Comparison of ENCODE assay signal across 9 mouse cellular contexts in genomic region chr4:137952840-137953239, GRCm38 (mm10). TPM values are rescaled to one million over a fixed set of nuclear protein-coding genes. Genes with fewer than 3 reads are reported as not detected.
DNase-seq lines count a peak whose midpoint lies in the region; ATAC-seq and TF ChIP-seq lines count a peak whose summit lies in the region.
"Had no signal": no experiment of that assay in that cellular context is flagged by ENCODE, and none has a peak within 500 bp of the region (broad histone marks: within the 10 kb centered on the region; RNA-seq: fewer than 3 reads in every experiment).

No protein-coding gene starts in this region.

- no peak for TF ChIP-seq POLR2A in kidney, adult 2 months (IDR thresholded peaks at IDR 0.05; ENCODE audit: low read depth, low read length)

- DNase-seq in kidney, adult 2 months = peak; percentile 73
- peak; percentile 79 to 83 for DNase-seq in adrenal gland, adult 18-20 months (ENCODE audit: low spot score in 2 of 2)
- DNase-seq in embryo, embryonic 11 days = peak; percentile 86
- DNase-seq in kidney, adult 9 months = peak; percentile 75
- DNase-seq in liver, postnatal 0 days = peak; percentile 84
- DNase-seq in right cerebral cortex, postnatal 4 days = peak; percentile 84
- DNase-seq in urinary bladder, postnatal 4 days (ENCODE audit: low spot score in 2 of 2) = peak; percentile 62 to 82

- no peak overlapping the region for H3K27ac ChIP-seq in kidney, adult 2 months (ENCODE audit: insufficient read depth, low read depth, low read length)
- no peak overlapping the region for H3K27ac ChIP-seq in kidney, embryonic 14.5 days (ENCODE audit: low read depth, low read length)
- no peak overlapping the region for H3K27ac ChIP-seq in liver, postnatal 0 days (ENCODE audit: low read depth)
- H3K27ac ChIP-seq: neural tube, embryonic 12.5 days had no signal

- no peaks in the 10 kb centered on the region for H3K4me1 ChIP-seq in kidney, adult 2 months (ENCODE audit: control insufficient read depth, insufficient read depth, low read length)
- no peaks in the 10 kb centered on the region for H3K4me1 ChIP-seq in kidney, embryonic 14.5 days (ENCODE audit: control insufficient read depth, insufficient read depth, low read length)
- H3K4me1 ChIP-seq in liver, postnatal 0 days (ENCODE audit: insufficient read depth) = no peaks in the 10 kb centered on the region
- H3K4me1 ChIP-seq: neural tube, embryonic 12.5 days had no signal

- peak; percentile 78 for TF ChIP-seq CTCF in kidney, adult 2 months (conservative IDR thresholded peaks at IDR 0.05; ENCODE audit: insufficient read depth, insufficient read length, low read depth, low read length)
- peak; percentile 93 for TF ChIP-seq CTCF in liver, postnatal 0 days (IDR thresholded peaks at IDR 0.05; ENCODE audit: low read depth)

- no peak overlapping the region for H3K9ac ChIP-seq in kidney, embryonic 14.5 days (ENCODE audit: low read depth, low read length)
- no peak overlapping the region for H3K9ac ChIP-seq in liver, postnatal 0 days (replicated peaks)
- H3K9ac ChIP-seq: neural tube, embryonic 12.5 days had no signal

- H3K4me3 ChIP-seq in kidney, adult 2 months (ENCODE audit: insufficient read depth, low read depth, low read length) = no peak overlapping the region
- H3K4me3 ChIP-seq in kidney, embryonic 14.5 days (ENCODE audit: low read length) = no peak overlapping the region
- H3K4me3 ChIP-seq in liver, postnatal 0 days (ENCODE audit: low read depth, low read length) = no peak overlapping the region
- H3K4me3 ChIP-seq: neural tube, embryonic 12.5 days had no signal

- WGBS in kidney, adult 2 months = 34% methylated on average over 4 of the region's 4 CpGs
- 32% methylated on average over 4 of the region's 4 CpGs for WGBS in kidney, embryonic 14.5 days
- WGBS in liver, postnatal 0 days (ENCODE audit: insufficient replicate concordance) = 39% methylated on average over 4 of the region's 4 CpGs

- no peaks in the 10 kb centered on the region for H3K9me3 ChIP-seq in kidney, embryonic 14.5 days (ENCODE audit: control insufficient read depth, low read length)
- no peaks in the 10 kb centered on the region for H3K9me3 ChIP-seq in liver, postnatal 0 days (ENCODE audit: low read length)
- H3K9me3 ChIP-seq: neural tube, embryonic 12.5 days had no signal

- no peak for TF ChIP-seq EP300 in liver, postnatal 0 days (IDR thresholded peaks at IDR 0.05; ENCODE audit: low read depth)

- no peaks in the 10 kb centered on the region; the same call in 1 of the 2 replicates for H3K36me3 ChIP-seq in kidney, adult 2 months (ENCODE audit: control insufficient read depth, insufficient read depth, low read length)
- H3K36me3 ChIP-seq in kidney, embryonic 14.5 days (ENCODE audit: control insufficient read depth, insufficient read depth, low read length) = peaks cover 66% of the 10 kb centered on the region
- H3K36me3 ChIP-seq in liver, postnatal 0 days (replicated peaks; ENCODE audit: insufficient read depth, low read length) = peaks cover 34% of the 10 kb centered on the region

- no peak overlapping the region for H3K4me2 ChIP-seq in kidney, embryonic 14.5 days (replicated peaks; ENCODE audit: low read depth, low read length)
- H3K4me2 ChIP-seq in liver, postnatal 0 days (ENCODE audit: low read depth, low read length) = no peak overlapping the region
- H3K4me2 ChIP-seq: neural tube, embryonic 12.5 days had no signal

- H3K27me3 ChIP-seq in kidney, adult 2 months (replicated peaks; ENCODE audit: control insufficient read depth, insufficient read depth, low read length) = no peaks in the 10 kb centered on the region
- no peaks in the 10 kb centered on the region for H3K27me3 ChIP-seq in kidney, embryonic 14.5 days (ENCODE audit: control insufficient read depth, insufficient read depth, low read length)
- H3K27me3 ChIP-seq in liver, postnatal 0 days (ENCODE audit: insufficient read depth, low read length) = no peaks in the 10 kb centered on the region
- H3K27me3 ChIP-seq: neural tube, embryonic 12.5 days had no signal

- ATAC-seq in kidney, embryonic 14.5 days (ENCODE audit: low FRiP score, low TSS enrichment) = no peak
- ATAC-seq in liver, postnatal 0 days = no peak

RNA-seq across cellular contexts. Expression of gene Eif4g3, which starts 40.0 kb away (rescaled TPM):
- 53.5 and 54.0 TPM in 2 replicates for polyA plus RNA-seq in kidney, adult 2 months (2012; rRNA removed)
- 35.6 and 55.9 TPM in 2 replicates for polyA plus RNA-seq in kidney, embryonic 14.5 days (2014; fragmentation: Nextera tagmentation; extraction: Ambion mirVana)
- total RNA-seq in adrenal gland, adult 18-20 months (2021) = 100 to 1,000 TPM in 1 of 2 experiments, 10 to 100 TPM in 1; 67.3 to 131 TPM
- 5.8 and 5.9 TPM in 2 replicates for polyA plus RNA-seq in liver, postnatal 0 days (2015; fragmentation: Nextera tagmentation; extraction: Ambion mirVana)
